Mouse (Mus musculus) C2C12 (cell line): ENCODE data around the gene Map3k1. TPM values are rescaled to one million over a fixed set of nuclear protein-coding genes. Genes with fewer than 3 reads are reported as not detected.

ENCODE experiments used
- H3K27me3 ChIP-seq: one replicate; pipeline ENCODE4 v1.6.1; 2011; ENCODE audit not compliant: control insufficient read depth, insufficient read depth, insufficient read length
- H3K36me3 ChIP-seq: one replicate; pipeline ENCODE4 v1.6.1; 2011; ENCODE audit not compliant: control insufficient read depth, insufficient read depth
- H3K4me3 ChIP-seq: one replicate; pipeline ENCODE4 v1.5.1; 2011; ENCODE audit warnings: mild to moderate bottlenecking, control low read depth; ENCODE audit not compliant: poor library complexity, insufficient read depth, severe bottlenecking
- H3K79me2 ChIP-seq: one replicate; pipeline ENCODE4 v1.6.1; 2011; ENCODE audit not compliant: control insufficient read depth, insufficient read depth
- H3K79me3 ChIP-seq: one replicate; pipeline ENCODE4 v1.6.1; 2011; ENCODE audit warnings: low read depth, control low read depth
- H3ac ChIP-seq: one replicate; pipeline ENCODE3; 2011; ENCODE audit warnings: low read depth; ENCODE audit not compliant: control insufficient read depth, insufficient read length
- CEBPB ChIP-seq: IDR thresholded peaks from one replicate; pipeline ENCODE4 v1.6.1; 2011; ENCODE audit warnings: low read depth, mild to moderate bottlenecking, control low read depth, moderate library complexity
- CTCF ChIP-seq: IDR thresholded peaks from one replicate; pipeline ENCODE4 v1.5.1; 2011; ENCODE audit not compliant: control insufficient read depth, insufficient read depth, insufficient read length
- FOSL1 ChIP-seq: IDR thresholded peaks from one replicate; pipeline ENCODE4 v1.8.0; 2011; ENCODE audit warnings: mild to moderate bottlenecking, low read length; ENCODE audit not compliant: poor library complexity, insufficient read depth, severe bottlenecking
- MAX ChIP-seq: IDR thresholded peaks from one replicate; pipeline ENCODE4 v1.6.1; 2011; ENCODE audit warnings: mild to moderate bottlenecking, control low read depth
- MYOD1 ChIP-seq: IDR thresholded peaks from one replicate; pipeline ENCODE4 v1.6.1; 2011; ENCODE audit warnings: low read depth; ENCODE audit not compliant: control insufficient read depth, insufficient read length
- MYOG ChIP-seq: IDR thresholded peaks from one replicate; pipeline ENCODE4 v1.6.1; 2011; ENCODE audit not compliant: control insufficient read depth, insufficient read length; ENCODE audit errors: extremely low read depth
- USF1 ChIP-seq: IDR thresholded peaks from one replicate; pipeline ENCODE4 v1.6.1; 2011; ENCODE audit warnings: low read depth, mild to moderate bottlenecking, control low read depth, moderate library complexity
- polyA plus RNA-seq: library from polyadenylated mRNA; unstranded; fragments of >200 nt; fragmentation: generic; extraction: Trizol; gene quantifications from one replicate; pipeline ENCODE4 v1.2.1, GENCODE M21; 2012; ENCODE audit warnings: missing spikeins

Gene Map3k1
- polyA plus RNA-seq, 1 experiment = 1.5 TPM

DNA sequence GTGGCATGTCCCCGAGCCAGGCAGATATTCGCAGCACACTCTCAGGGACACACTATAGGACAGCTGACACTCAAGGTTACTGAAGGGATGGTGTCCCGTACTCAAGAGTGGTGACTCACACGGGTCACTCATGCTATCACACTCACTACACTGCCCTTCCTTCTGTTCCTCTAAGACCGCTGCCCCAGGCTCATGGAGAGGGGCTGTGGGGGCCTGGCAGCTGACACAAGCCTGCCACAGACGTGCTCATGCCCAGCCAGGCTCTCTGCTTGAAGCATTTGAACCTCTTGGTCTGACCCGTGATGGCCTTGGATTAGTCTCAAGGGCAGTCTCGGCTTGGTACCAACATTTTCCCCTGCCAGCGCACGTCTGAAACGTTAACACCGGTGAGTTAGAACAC, 10.7 kb downstream of the Map3k1 start:
- no peaks in the 10 kb centered on the region for H3K79me3 ChIP-seq
- no peak overlapping the region for H3ac ChIP-seq
- no peak overlapping the region for H3K4me3 ChIP-seq
- no peaks in the 10 kb centered on the region for H3K36me3 ChIP-seq
- no peak for TF ChIP-seq MYOG
- no peak for TF ChIP-seq CEBPB
- no peak for TF ChIP-seq CTCF
- TF ChIP-seq FOSL1 = no peak
- no peak for TF ChIP-seq USF1
- TF ChIP-seq MAX = no peak
- TF ChIP-seq MYOD1 = no peak
- H3K79me2 ChIP-seq = no peaks in the 10 kb centered on the region
- H3K27me3 ChIP-seq = no peaks in the 10 kb centered on the region

DNA sequence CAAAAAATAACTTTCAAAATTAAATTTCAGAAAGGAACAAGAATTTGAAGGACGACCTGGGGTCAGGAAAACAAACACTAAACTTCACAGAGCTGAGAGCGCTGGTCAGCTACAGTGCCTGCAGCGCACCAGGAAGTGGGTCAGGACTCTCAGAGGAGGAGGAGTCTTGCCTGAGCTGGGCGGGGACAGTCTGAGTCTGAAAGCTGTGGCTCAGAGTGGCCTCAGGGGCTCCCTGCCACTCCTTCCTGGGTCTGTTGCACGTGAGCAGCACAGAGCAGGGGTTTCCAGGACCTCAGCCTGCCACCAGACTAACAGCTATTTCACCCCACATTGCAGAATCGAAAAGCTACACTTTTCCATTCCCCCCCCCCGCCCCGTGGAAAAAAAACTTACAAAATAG, 11.8 kb downstream of the Map3k1 start:
- no peaks in the 10 kb centered on the region for H3K79me3 ChIP-seq
- no peak overlapping the region for H3ac ChIP-seq
- H3K79me2 ChIP-seq = no peaks in the 10 kb centered on the region
- no peak overlapping the region for H3K4me3 ChIP-seq
- no peaks in the 10 kb centered on the region for H3K27me3 ChIP-seq
- TF ChIP-seq MYOD1 (no peak), CEBPB (no peak), CTCF (no peak), MAX (no peak), MYOG (no peak), USF1 (no peak), FOSL1 (no peak)
- H3K36me3 ChIP-seq = no peaks in the 10 kb centered on the region

DNA sequence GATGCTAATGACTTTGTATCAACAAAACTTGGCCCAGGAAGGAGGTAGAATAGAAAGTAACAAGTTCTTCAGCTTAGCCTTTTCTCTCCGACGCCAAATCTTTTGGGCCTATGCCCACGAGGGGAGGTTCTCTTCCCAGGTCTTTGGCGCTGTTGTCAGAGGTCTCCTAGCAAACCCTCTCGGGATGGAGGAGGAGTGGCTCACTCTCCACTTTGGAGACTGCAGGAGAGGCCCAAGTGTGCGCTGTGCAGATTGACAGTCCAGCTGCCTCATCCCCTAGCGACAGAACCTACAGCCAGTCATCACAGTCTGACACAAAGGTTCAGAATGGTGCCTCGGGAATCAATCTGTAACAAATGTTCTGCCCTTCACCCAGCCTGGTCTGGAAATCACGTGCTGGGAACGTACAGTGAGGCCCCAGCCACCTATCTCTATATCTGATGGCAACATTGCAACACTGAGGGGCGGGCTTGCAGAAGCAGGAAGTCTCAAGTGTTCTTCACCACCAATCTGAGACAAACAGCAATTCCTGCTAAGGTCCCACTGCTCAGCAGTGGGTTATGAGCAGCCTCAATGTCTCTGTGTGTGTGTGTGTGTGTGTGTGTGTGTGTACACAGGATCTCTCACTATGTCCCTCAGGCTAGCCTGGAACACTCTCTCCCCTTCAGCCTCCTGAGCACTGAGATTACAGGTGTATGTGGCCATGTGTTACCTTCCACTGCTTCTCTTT, 12.4 kb downstream of the Map3k1 start:
- H3K4me3 ChIP-seq = no peak overlapping the region
- H3K79me2 ChIP-seq = no peaks in the 10 kb centered on the region
- no peak for TF ChIP-seq CEBPB
- TF ChIP-seq MYOG = no peak
- TF ChIP-seq USF1 = no peak
- TF ChIP-seq MYOD1 = no peak
- no peak for TF ChIP-seq FOSL1
- no peak for TF ChIP-seq MAX
- no peak for TF ChIP-seq CTCF
- no peak overlapping the region for H3ac ChIP-seq
- H3K27me3 ChIP-seq = no peaks in the 10 kb centered on the region
- no peaks in the 10 kb centered on the region for H3K79me3 ChIP-seq
- H3K36me3 ChIP-seq = no peaks in the 10 kb centered on the region

DNA sequence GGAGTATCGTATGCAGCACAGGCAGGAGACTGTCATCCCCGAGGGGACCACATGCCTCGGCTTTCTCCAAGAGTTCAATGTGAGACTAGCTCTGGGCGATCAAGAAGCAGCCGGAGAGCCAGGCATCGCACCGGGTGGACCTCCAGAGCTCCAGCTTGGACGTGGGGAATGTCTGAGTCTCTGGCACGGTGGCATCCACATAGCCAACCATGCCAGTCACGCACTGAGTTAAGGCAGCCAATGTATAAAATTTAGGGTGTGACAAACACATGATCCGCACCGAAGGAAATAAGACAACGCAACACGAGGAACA, 15.9 kb downstream of the Map3k1 start:
- Histone ChIP-seq H3K79me2 (no peaks in the 10 kb centered on the region), H3K36me3 (no peaks in the 10 kb centered on the region), H3K27me3 (no peaks in the 10 kb centered on the region), H3K79me3 (no peaks in the 10 kb centered on the region), H3K4me3 (no peak overlapping the region), H3ac (no peak overlapping the region)
- no peak for TF ChIP-seq MYOG
- no peak for TF ChIP-seq CEBPB
- TF ChIP-seq MYOD1 = no peak
- no peak for TF ChIP-seq CTCF
- TF ChIP-seq MAX = no peak
- no peak for TF ChIP-seq USF1

DNA sequence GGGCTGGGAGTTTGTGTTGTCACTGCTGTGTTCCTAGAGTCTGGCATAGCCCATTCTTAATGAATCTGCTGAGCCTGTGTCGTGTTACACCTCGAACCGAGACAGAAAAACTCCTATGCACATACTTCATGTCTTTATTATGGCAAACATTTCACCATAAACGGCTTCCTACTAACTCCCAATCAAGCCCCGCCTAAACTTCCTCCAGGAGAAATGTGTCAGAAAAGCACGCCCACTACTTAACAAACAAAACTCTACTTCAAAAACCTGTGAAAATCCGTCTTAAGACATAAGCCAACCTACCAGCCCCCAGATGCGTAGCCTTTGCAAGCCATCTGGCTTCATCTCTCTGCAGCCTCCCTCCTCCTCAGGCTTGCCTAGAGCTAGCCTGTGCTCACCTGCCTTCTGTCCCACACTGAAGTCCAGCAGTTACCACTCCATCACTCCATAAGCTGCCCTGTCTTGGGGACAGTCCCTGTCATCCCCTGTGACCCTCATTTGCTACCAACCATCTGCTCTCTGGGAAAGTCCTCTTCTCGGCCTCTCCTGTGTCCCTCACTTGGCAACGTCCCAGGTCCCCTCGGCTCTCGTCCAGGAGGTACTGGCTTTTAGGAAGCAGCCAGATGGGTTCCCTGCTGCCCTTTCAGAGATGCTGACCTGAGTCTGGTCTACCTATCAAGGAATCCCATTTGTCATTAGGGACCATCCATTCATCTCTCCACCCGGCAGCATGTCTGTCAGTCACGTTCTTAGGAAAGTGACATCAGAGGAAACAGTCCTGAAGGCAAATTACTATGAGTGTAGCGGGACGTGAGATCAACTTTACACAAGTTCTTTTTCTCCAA, 16.4 kb downstream of the Map3k1 start:
- H3K36me3 ChIP-seq = no peaks in the 10 kb centered on the region
- no peaks in the 10 kb centered on the region for H3K79me3 ChIP-seq
- H3K4me3 ChIP-seq = no peak overlapping the region
- H3K79me2 ChIP-seq = no peaks in the 10 kb centered on the region
- H3K27me3 ChIP-seq = no peaks in the 10 kb centered on the region
- H3ac ChIP-seq = no peak overlapping the region
- TF ChIP-seq FOSL1 (no peak), CTCF (no peak), MAX (no peak), MYOD1 (no peak), USF1 (no peak), CEBPB (no peak), MYOG (no peak)
